Mouse (Mus musculus) cerebellum, adult 2 months (tissue): ENCODE data around the gene Ggt5.

ENCODE experiments used
- CTCF ChIP-seq: fragments of 200-500 bp; IDR thresholded peaks from 2 replicates; pipeline ENCODE4 v1.5.1; 2011; ENCODE audit warnings: low read depth, mild to moderate bottlenecking, control low read depth, low read length, moderate library complexity, borderline replicate concordance; ENCODE audit not compliant: insufficient read depth
- POLR2A ChIP-seq: fragments of 200-500 bp; IDR thresholded peaks from 2 replicates; pipeline ENCODE4 v1.6.1; 2011; ENCODE audit warnings: low read length, control low read depth, borderline replicate concordance; ENCODE audit not compliant: insufficient read depth

DNA sequence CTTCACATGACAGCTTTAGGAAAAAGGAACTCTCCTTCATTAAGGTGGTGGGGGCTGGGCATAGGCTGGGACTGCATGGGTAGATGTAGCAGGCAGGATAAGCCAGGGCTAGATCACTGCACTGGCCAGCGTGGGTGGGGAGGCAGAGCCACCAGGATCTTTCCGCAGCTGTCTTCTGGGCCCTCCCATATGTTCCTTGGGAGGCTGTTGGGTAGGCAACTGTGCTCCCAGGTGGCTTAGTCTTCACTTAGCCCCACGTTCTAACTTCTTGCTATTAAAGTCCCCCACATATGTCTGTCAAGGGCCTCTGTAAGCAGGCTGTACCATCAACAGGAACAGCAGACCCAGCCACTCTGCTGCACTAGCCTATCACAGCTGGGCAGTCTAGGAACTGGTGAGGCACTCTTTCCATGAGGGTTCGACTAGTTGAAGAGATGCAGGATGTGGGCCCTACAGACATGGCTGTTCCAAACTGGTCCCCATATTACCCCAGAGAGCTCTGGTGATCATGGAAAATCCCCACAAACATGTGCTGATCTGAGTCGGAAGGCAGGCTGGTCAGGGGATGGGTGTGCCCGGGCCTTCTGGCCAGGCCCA lies 61.3 kb downstream of the Ggt5 start:
- no peak for TF ChIP-seq POLR2A
- no peak for TF ChIP-seq CTCF
